Mouse (Mus musculus) Patski (cell line): ENCODE measurements around the gene Thap4. TPM values are rescaled to one million over a fixed set of nuclear protein-coding genes. Genes with fewer than 3 reads are reported as not detected.

Experiments used
- ATAC-seq: fragments of 100-300 bp; one replicate; pipeline ENCODE4 v1.8.0; 2021
- CTCF ChIA-PET: fragments of 350-600 bp; sonication (Branson Sonifier 250); formaldehyde crosslinking; loops from one replicate; lab custom pipeline; 2022; ENCODE audit warnings: inconsistent platforms; lab: Charles Lee
- POLR2A ChIA-PET: fragments of 350-600 bp; sonication (Branson Sonifier 250); formaldehyde crosslinking; loops from one replicate; lab custom pipeline; 2022; ENCODE audit warnings: antibody characterized with exemption, inconsistent platforms; lab: Charles Lee
- DNase-seq: peaks from one replicate; pipeline ENCODE4 v3.0.0-alpha.2; 2011; ENCODE audit warnings: low read depth, low spot score
- H3K27me3 ChIP-seq: fragments of 371-371 bp; one replicate; pipeline ENCODE4 v1.5.1; 2021
- CTCF ChIP-seq: fragments of 100-300 bp; IDR thresholded peaks from one replicate; pipeline ENCODE4 v1.5.1; 2021
- in situ Hi-C: fragments of 300-500 bp; cut with MboI; formaldehyde crosslinking; loops from 3 replicates; pipeline ENCODE4 v1.11.1; 2018; ENCODE audit warnings: low pct_unique_long_range_greater_than_20kb, mixed read lengths
- polyA plus RNA-seq: library from polyadenylated mRNA; unstranded; gene quantifications from one replicate; pipeline ENCODE4 v1.2.3, GENCODE M21; 2021

Gene Thap4
- polyA plus RNA-seq, 1 experiment from 2014 or later: 86.0 TPM

- in situ Hi-C loops: no loop called here
- CTCF ChIA-PET: no interaction called here
- POLR2A ChIA-PET: interaction anchor here (1.2 kb wide), 1 partner anchor 9 kb away, joined by 4 read pairs; the partner anchor contains the start of gene Bok
- no peak for DNase-seq
- no peak for TF ChIP-seq CTCF
- no peaks in the 10 kb centered on the region for H3K27me3 ChIP-seq
- ATAC-seq: no peak
These were observed 60.7 kb downstream of the Thap4 start for GRCm38 (mm10) chr1:93693943-93694342.

GRCm38 (mm10) chr1:93693502-93693901 is 61.2 kb downstream of the Thap4 start:
- DNase-seq (no peak), ATAC-seq (no peak)
- CTCF ChIA-PET: no interaction called here
- POLR2A ChIA-PET: interaction anchor here (1.2 kb wide), 1 partner anchor 8 kb away, joined by 4 read pairs; the partner anchor contains the start of gene Bok
- in situ Hi-C loops: no loop called here
- no peak for TF ChIP-seq CTCF
- no peaks in the 10 kb centered on the region for H3K27me3 ChIP-seq

GRCm38 (mm10) chr1:93692773-93693172 is 61.9 kb downstream of the Thap4 start:
- ChIA-PET CTCF (no interaction called here), POLR2A (interaction anchor here (1.2 kb wide), 1 partner anchor 8 kb away, joined by 4 read pairs; the partner anchor contains the start of gene Bok)
- in situ Hi-C loops: no loop called here
- ATAC-seq: no peak
- TF ChIP-seq CTCF: no peak
- no peak for DNase-seq
- no peaks in the 10 kb centered on the region for H3K27me3 ChIP-seq

GRCm38 (mm10) chr1:93691786-93692357 is 62.8 kb downstream of the Thap4 start:
- ChIA-PET POLR2A (no interaction called here), CTCF (no interaction called here)
- no peak for TF ChIP-seq CTCF
- no peaks in the 10 kb centered on the region for H3K27me3 ChIP-seq
- ATAC-seq: no peak
- in situ Hi-C loops: no loop called here
- no peak for DNase-seq

- POLR2A ChIA-PET: no interaction called here
- in situ Hi-C loops: no loop called here
- CTCF ChIA-PET: no interaction called here
- DNase-seq (no peak), ATAC-seq (no peak)
- no peaks in the 10 kb centered on the region for H3K27me3 ChIP-seq
- TF ChIP-seq CTCF: no peak
These were observed 63.6 kb downstream of the Thap4 start for GRCm38 (mm10) chr1:93691106-93691505.

GRCm38 (mm10) chr1:93689901-93690496 is 64.7 kb downstream of the Thap4 start:
- ChIA-PET POLR2A (interaction anchor here (0.6 to 1.0 kb wide), 2 partner anchors 10 to 32 kb away, joined by 3 read pairs; no protein-coding TSS in a partner anchor), CTCF (no interaction called here)
- no peak for ATAC-seq
- H3K27me3 ChIP-seq: no peaks in the 10 kb centered on the region
- no peak for TF ChIP-seq CTCF
- no peak for DNase-seq
- in situ Hi-C loops: no loop called here

- in situ Hi-C loops: no loop called here
- ATAC-seq: no peak
- no peak for DNase-seq
- ChIA-PET POLR2A (no interaction called here), CTCF (no interaction called here)
- no peaks in the 10 kb centered on the region for H3K27me3 ChIP-seq
- no peak for TF ChIP-seq CTCF
These were observed 66.5 kb downstream of the Thap4 start for GRCm38 (mm10) chr1:93688154-93688553.

- ATAC-seq (no peak), DNase-seq (no peak)
- CTCF ChIA-PET: interaction anchor here (1.0 to 1.3 kb wide), 2 partner anchors 11 to 31 kb away, joined by 3 read pairs; no protein-coding TSS in a partner anchor
- in situ Hi-C loops: no loop called here
- no peaks in the 10 kb centered on the region for H3K27me3 ChIP-seq
- POLR2A ChIA-PET: no interaction called here
- no peak for TF ChIP-seq CTCF
These were observed 67.7 kb downstream of the Thap4 start for GRCm38 (mm10) chr1:93686961-93687320.

- CTCF ChIA-PET: interaction anchor here (1.0 to 1.3 kb wide), 2 partner anchors 12 to 31 kb away, joined by 3 read pairs; no protein-coding TSS in a partner anchor
- ATAC-seq (peak; percentile 52), DNase-seq (no peak)
- in situ Hi-C loops: no loop called here
- POLR2A ChIA-PET: no interaction called here
- no peaks in the 10 kb centered on the region for H3K27me3 ChIP-seq
- TF ChIP-seq CTCF: no peak
These were observed 68.3 kb downstream of the Thap4 start for GRCm38 (mm10) chr1:93686245-93686960.

GRCm38 (mm10) chr1:93685401-93686244 is 69.0 kb downstream of the Thap4 start, which contains the start of gene Bok:
TSS of gene Bok (plus strand) at chr1:93685660.
- in situ Hi-C loops: no loop called here
- CTCF ChIA-PET: interaction anchor here (1.1 to 1.3 kb wide), 3 partner anchors 25 to 60 kb away, joined by 3 to 4 read pairs (median 3); no protein-coding TSS in a partner anchor

More at GRCm38 (mm10) chr1:93685401-93686244, 69.0 kb downstream of the Thap4 start, which contains the start of gene Bok:
- TF ChIP-seq CTCF: no peak
- no peaks in the 10 kb centered on the region for H3K27me3 ChIP-seq
- POLR2A ChIA-PET: interaction anchor here (1.4 kb wide), 1 partner anchor 8 kb away, joined by 4 read pairs; no protein-coding TSS in a partner anchor
- DNase-seq (no peak), ATAC-seq (peak; percentile 61)
